Mouse (Mus musculus) stomach, embryonic 15.5 days (tissue): ENCODE data around the gene Xpnpep1. TPM values are rescaled to one million over a fixed set of nuclear protein-coding genes. Genes with fewer than 3 reads are reported as not detected.
A peak's percentile ranks its signal among the peaks of the same experiment; 100 is the strongest.

Source experiments
- ATAC-seq: fragments of 200-750 bp; cut with Nextera tagmentation; 2 replicates; pipeline ENCODE4 v1.8.0; 2017; ENCODE audit warnings: low read depth, moderate number of reproducible peaks, moderate TSS enrichment; ENCODE audit not compliant: insufficient read depth, low FRiP score
- H3K27ac ChIP-seq: fragments of 300-500 bp; sonication (generic); 2 replicates; pipeline ENCODE4 v1.5.1; 2015; ENCODE audit warnings: mild to moderate bottlenecking, inconsistent platforms
- H3K27me3 ChIP-seq: fragments of 300-500 bp; sonication (generic); replicated peaks from 2 replicates; pipeline ENCODE4 v1.6.1; 2015; ENCODE audit warnings: inconsistent platforms
- H3K36me3 ChIP-seq: fragments of 300-500 bp; sonication (generic); 2 replicates; pipeline ENCODE4 v1.6.1; 2015; ENCODE audit warnings: inconsistent platforms
- H3K4me1 ChIP-seq: fragments of 300-500 bp; sonication (generic); 2 replicates; pipeline ENCODE4 v1.6.1; 2015; ENCODE audit warnings: inconsistent platforms
- H3K4me2 ChIP-seq: fragments of 300-500 bp; sonication (generic); 2 replicates; pipeline ENCODE4 v1.6.1; 2015; ENCODE audit warnings: mild to moderate bottlenecking, inconsistent platforms
- H3K4me3 ChIP-seq: fragments of 300-500 bp; sonication (generic); replicated peaks from 2 replicates; pipeline ENCODE4 v1.5.1; 2015; ENCODE audit warnings: inconsistent platforms
- H3K9ac ChIP-seq: fragments of 300-500 bp; sonication (generic); 2 replicates; pipeline ENCODE4 v1.6.1; 2015; ENCODE audit warnings: inconsistent platforms
- H3K9me3 ChIP-seq: fragments of 300-500 bp; sonication (generic); 2 replicates; pipeline ENCODE4 v1.6.1; 2016; ENCODE audit warnings: inconsistent platforms
- WGBS: fragments of 180-500 bp; shearing (Covaris S2); methylation state at CpG from one replicate; pipeline ENCODE4 v1.1.7; 2015; 5-methylcytosine and 5-hydroxymethylcytosine counted together
- polyA plus RNA-seq: library from polyadenylated mRNA; unstranded; fragments of >200 nt; fragmentation: Nextera tagmentation; extraction: Ambion mirVana; gene quantifications from 2 replicates; pipeline ENCODE4 v1.2.1, GENCODE M21; 2015

The Xpnpep1 gene
- polyA plus RNA-seq = 130 and 151 TPM in 2 replicates

- 66% methylated on average over 23 of the region's 23 CpGs for WGBS
- peak within 1 kb of the TSS; percentile 82 for H3K27ac ChIP-seq
- peak within 1 kb of the TSS; percentile 86; the same call in 1 of the 2 replicates for H3K4me3 ChIP-seq
- no peak within 1 kb of the TSS for H3K9ac ChIP-seq
- no peaks in the 10 kb centered on the region for H3K27me3 ChIP-seq
- no peaks in the 10 kb centered on the region for H3K36me3 ChIP-seq
- H3K9me3 ChIP-seq = no peaks in the 10 kb centered on the region
- ATAC-seq = no peak
- H3K4me1 ChIP-seq = peaks cover 17% of the 10 kb centered on the region
- peak within 1 kb of the TSS; percentile 58 for H3K4me2 ChIP-seq
Measured at GRCm38 (mm10) chr19:53040164-53041132, at the start of gene Xpnpep1. Xpnpep1 (minus strand) TSS chr19:53040214.

DNA sequence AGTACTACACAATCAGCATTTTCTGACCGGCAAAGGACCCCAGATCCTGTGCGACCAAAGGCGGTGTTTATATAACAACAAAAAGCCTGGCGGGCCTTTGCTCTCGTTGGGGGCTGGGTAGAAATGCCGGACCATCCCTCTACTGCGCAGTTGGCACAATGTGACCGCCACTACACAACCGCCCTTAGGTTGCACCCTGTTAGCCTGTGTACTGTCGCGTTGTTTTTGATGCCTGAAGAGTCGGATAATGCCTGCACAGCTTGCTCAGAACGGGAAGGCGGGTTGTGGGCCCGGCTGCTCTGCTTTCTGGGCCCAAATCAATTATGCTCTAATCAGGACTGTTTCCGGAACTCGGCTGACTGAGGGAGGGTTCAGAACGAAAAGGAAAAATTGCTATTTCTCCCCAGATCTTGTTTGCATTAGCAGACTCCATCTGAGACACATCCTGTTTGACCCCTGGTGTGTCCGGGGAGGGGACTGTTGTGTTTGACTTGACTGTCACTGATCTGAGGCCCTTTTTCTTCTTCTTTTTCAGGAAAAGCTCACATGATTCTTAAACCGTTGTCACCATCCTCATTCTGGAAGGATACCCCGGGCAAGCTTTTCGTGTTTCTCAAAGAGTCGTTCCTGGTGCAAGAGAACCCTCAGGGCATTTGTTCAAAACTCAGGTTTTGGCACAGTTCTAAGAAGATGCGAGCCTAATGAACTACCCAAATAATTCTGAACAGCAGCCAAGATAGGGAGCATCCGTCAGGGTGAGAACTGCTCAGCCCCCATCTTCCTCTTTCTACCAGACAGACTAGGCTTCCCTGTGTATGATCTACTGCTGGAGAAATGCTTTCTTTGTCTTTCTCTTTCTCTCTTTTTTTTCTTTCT lies 47.5 kb upstream of the Xpnpep1 start:
- H3K27ac ChIP-seq = peak overlapping the region; percentile 93
- 15% methylated on average over 25 of the region's 25 CpGs for WGBS
- no peaks in the 10 kb centered on the region for H3K36me3 ChIP-seq
- ATAC-seq = peak; percentile 50
- no peaks in the 10 kb centered on the region for H3K27me3 ChIP-seq
- no peaks in the 10 kb centered on the region for H3K9me3 ChIP-seq
- H3K4me3 ChIP-seq = no peak overlapping the region; the same call in 1 of the 2 replicates
- peaks cover 37% of the 10 kb centered on the region for H3K4me1 ChIP-seq
- no peak overlapping the region for H3K9ac ChIP-seq
- peak overlapping the region; percentile 50 for H3K4me2 ChIP-seq

DNA sequence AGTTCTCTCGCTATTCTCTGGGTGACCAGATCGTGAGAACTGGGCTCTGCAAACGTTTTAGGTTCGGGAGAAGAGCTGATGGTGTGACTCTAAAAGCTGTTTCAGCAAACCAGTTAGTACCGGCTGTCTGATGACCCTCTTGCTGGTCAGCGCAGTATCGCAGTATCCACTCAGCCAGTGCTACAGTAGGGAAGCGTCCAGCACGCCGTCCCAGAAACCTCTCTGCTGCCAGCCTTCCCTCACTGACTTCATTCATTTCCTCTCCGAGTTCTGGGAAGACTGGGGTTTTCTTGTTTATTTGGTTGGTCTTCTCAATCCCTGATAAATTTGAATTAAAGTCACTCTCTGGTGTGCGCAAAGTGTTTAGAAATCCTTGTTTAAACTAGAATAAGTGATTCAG lies 46.8 kb upstream of the Xpnpep1 start:
- H3K9ac ChIP-seq = no peak overlapping the region
- peak overlapping the region; percentile 93 for H3K27ac ChIP-seq
- H3K36me3 ChIP-seq = no peaks in the 10 kb centered on the region
- H3K4me1 ChIP-seq = peaks cover 38% of the 10 kb centered on the region
- no peak overlapping the region for H3K4me3 ChIP-seq
- no peaks in the 10 kb centered on the region for H3K27me3 ChIP-seq
- WGBS = 31% methylated on average over 12 of the region's 12 CpGs
- no peak for ATAC-seq
- peak overlapping the region; percentile 50 for H3K4me2 ChIP-seq
- no peaks in the 10 kb centered on the region for H3K9me3 ChIP-seq

DNA sequence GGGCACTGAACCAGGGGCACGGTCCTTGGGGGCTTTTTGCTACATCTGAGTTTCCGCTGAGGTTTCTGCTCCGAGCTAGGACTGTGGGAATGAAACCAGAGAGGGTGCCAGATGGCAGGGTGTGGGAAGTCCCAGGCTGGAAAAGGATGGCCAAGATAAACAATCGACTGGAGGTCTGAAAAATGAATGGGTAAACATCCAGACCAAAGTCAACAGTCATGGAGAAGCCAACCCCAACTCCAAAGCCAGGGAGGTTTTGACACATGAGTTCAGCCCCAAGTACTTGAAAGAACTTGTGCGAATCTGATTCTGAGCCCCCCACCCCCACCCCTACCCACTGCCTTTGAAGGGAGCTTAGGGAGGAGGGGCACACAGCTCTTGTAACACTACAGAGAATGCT lies 44.7 kb upstream of the Xpnpep1 start:
- Histone ChIP-seq H3K9ac (no peak overlapping the region), H3K4me3 (no peak overlapping the region), H3K27me3 (no peaks in the 10 kb centered on the region), H3K9me3 (no peaks in the 10 kb centered on the region), H3K27ac (peak overlapping the region; percentile 65), H3K4me2 (no peak overlapping the region), H3K36me3 (no peaks in the 10 kb centered on the region), H3K4me1 (peaks cover 43% of the 10 kb centered on the region)
- ATAC-seq = peak; percentile 38
- WGBS = 27% methylated on average over 5 of the region's 5 CpGs

GRCm38 (mm10) chr19:53082862-53083261 lies 42.8 kb upstream of the Xpnpep1 start:
- 59% methylated on average over 8 of the region's 8 CpGs for WGBS

DNA sequence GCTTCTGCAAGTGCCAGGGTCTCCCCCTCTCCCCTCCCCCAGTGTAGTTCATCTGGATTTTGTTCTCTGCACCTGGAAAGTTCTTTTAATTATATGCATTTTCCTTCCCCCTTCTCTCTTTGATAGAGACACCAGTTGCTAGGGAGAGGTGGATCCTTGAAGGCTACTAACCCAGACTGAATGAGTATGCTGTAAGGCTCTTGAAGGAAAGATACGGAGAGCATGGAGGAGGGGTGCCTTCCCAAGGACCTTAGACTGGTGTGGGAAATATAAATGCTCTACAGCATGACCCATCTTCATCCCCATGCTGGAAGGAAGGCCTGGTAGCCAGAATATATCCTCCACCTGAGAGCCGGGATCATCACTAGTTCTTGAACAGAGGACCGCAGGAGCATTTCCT lies 41.3 kb upstream of the Xpnpep1 start:
- Histone ChIP-seq H3K4me3 (no peak overlapping the region), H3K9ac (no peak overlapping the region), H3K27ac (peak overlapping the region; percentile 81), H3K9me3 (no peaks in the 10 kb centered on the region), H3K36me3 (no peaks in the 10 kb centered on the region), H3K4me2 (no peak overlapping the region), H3K4me1 (peaks cover 33% of the 10 kb centered on the region), H3K27me3 (no peaks in the 10 kb centered on the region)
- ATAC-seq = no peak
- WGBS = 84% methylated on average over 3 of the region's 3 CpGs

More at GRCm38 (mm10) chr19:53082862-53083261, 42.8 kb upstream of the Xpnpep1 start:
- no peak for ATAC-seq
- Histone ChIP-seq H3K36me3 (no peaks in the 10 kb centered on the region), H3K4me2 (no peak overlapping the region), H3K27me3 (no peaks in the 10 kb centered on the region), H3K4me1 (peaks cover 40% of the 10 kb centered on the region), H3K9ac (no peak overlapping the region), H3K27ac (no peak overlapping the region), H3K4me3 (no peak overlapping the region), H3K9me3 (no peaks in the 10 kb centered on the region)

DNA sequence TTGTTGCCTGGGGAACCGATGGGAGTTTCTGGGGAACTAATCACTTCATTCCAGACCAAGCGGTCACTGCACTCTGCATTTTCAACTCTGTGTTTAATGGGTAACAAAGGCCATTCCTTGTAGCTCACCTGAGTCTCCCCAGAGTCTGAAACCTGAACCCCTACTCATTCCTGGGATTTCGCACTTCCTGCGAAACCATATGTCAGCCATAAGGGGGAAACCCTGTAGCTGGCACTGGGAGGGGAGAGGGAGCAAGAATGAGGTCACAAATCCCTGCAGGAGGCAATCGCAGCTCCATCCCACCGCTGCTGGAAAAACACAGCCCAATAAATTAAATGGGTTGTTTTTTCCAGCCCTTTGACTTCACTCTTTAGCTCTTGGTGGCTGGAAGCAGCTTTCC lies 40.9 kb upstream of the Xpnpep1 start:
- Histone ChIP-seq H3K9me3 (no peaks in the 10 kb centered on the region), H3K4me3 (no peak overlapping the region), H3K36me3 (no peaks in the 10 kb centered on the region), H3K4me1 (peaks cover 33% of the 10 kb centered on the region), H3K9ac (no peak overlapping the region), H3K27me3 (no peaks in the 10 kb centered on the region), H3K4me2 (no peak overlapping the region), H3K27ac (peak overlapping the region; percentile 81)
- 25% methylated on average over 6 of the region's 6 CpGs for WGBS
- ATAC-seq = peak; percentile 33

DNA sequence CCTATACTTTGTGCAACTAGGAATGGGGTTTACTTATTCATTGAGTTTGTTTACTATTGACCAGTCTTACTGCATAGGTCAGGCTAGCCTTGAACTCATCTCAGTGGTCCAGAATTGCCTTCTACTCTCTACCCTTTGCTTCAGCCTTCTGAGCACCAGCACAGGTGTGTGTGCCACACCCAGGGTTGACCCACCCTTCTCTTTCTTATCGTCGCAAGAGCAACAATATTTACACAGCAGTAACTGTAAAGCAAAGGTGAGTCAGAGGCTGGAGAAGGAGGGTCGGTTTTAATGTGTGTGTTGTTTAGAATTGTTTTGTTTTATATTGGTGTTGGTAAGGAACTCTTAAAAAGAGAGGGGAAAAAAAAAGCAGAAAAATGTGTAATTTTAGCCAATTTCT lies 40.5 kb upstream of the Xpnpep1 start:
- no peak overlapping the region for H3K4me3 ChIP-seq
- H3K27me3 ChIP-seq = no peaks in the 10 kb centered on the region
- H3K9ac ChIP-seq = no peak overlapping the region
- H3K4me1 ChIP-seq = peaks cover 35% of the 10 kb centered on the region
- no peaks in the 10 kb centered on the region for H3K36me3 ChIP-seq
- H3K27ac ChIP-seq = peak overlapping the region; percentile 81; the same call in 1 of the 2 replicates
- no peak overlapping the region for H3K4me2 ChIP-seq
- no peaks in the 10 kb centered on the region for H3K9me3 ChIP-seq
- 45% methylated on average over 3 of the region's 3 CpGs for WGBS
- ATAC-seq = peak; percentile 80

DNA sequence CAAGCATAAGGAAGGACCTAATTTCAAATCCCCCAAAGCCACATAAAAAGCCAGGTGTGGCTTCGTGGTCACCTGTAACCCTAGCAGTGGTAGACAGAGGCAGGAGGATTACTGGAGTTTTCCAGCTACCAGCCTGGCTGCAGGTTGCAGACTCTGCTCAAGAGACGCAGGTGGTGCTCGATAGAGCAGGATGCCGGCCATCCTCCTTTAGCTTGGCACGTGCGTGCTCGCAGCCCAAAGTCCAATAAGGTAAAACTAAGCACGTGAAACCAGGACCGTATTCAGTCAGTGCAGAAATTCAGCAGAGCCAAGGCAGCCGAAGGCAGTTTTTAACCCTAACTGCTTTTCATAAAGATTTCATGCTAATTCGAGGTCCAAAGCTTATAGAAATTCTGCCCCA lies 40.0 kb upstream of the Xpnpep1 start:
- H3K9me3 ChIP-seq = no peaks in the 10 kb centered on the region
- H3K27ac ChIP-seq = peak overlapping the region; percentile 53; the same call in 1 of the 2 replicates
- ATAC-seq = no peak
- H3K4me2 ChIP-seq = no peak overlapping the region
- H3K9ac ChIP-seq = no peak overlapping the region
- no peak overlapping the region for H3K4me3 ChIP-seq
- H3K36me3 ChIP-seq = no peaks in the 10 kb centered on the region
- 78% methylated on average over 11 of the region's 11 CpGs for WGBS
- no peaks in the 10 kb centered on the region for H3K27me3 ChIP-seq
- H3K4me1 ChIP-seq = peaks cover 34% of the 10 kb centered on the region

- Histone ChIP-seq H3K4me1 (peaks cover 28% of the 10 kb centered on the region), H3K9ac (no peak overlapping the region), H3K4me2 (no peak overlapping the region), H3K36me3 (no peaks in the 10 kb centered on the region), H3K27me3 (no peaks in the 10 kb centered on the region), H3K4me3 (no peak overlapping the region), H3K27ac (peak overlapping the region; percentile 67), H3K9me3 (no peaks in the 10 kb centered on the region)
- whole genome bisulfite sequencing = 55% methylated on average over 9 of the region's 9 CpGs
- no peak for ATAC-seq
Measured at GRCm38 (mm10) chr19:53078271-53079085, 38.5 kb upstream of the Xpnpep1 start.

GRCm38 (mm10) chr19:53077278-53077677 lies 37.3 kb upstream of the Xpnpep1 start:
- Histone ChIP-seq H3K9ac (no peak overlapping the region), H3K4me1 (peaks cover 22% of the 10 kb centered on the region), H3K27ac (peak overlapping the region; percentile 2; the same call in 1 of the 2 replicates)

More at GRCm38 (mm10) chr19:53077278-53077677, 37.3 kb upstream of the Xpnpep1 start:
- WGBS = 89% methylated on average over 5 of the region's 5 CpGs
- no peaks in the 10 kb centered on the region for H3K36me3 ChIP-seq
- H3K27me3 ChIP-seq = no peaks in the 10 kb centered on the region
- no peak overlapping the region for H3K4me3 ChIP-seq
- ATAC-seq = no peak
- H3K9me3 ChIP-seq = no peaks in the 10 kb centered on the region
- H3K4me2 ChIP-seq = no peak overlapping the region
